Mouse (Mus musculus) E14TG2a.4 (cell line): ENCODE data around the gene Pcdh17.

Source experiments
- CTCF ChIP-seq: conservative IDR thresholded peaks from 2 replicates; pipeline ENCODE4 v1.5.1; 2014; ENCODE audit warnings: low read length
- NANOG ChIP-seq: IDR thresholded peaks from 2 replicates; pipeline ENCODE4 v1.6.1; 2014; ENCODE audit warnings: borderline replicate concordance, low read length, mixed read lengths
- POU5F1 ChIP-seq: IDR thresholded peaks from 2 replicates; pipeline ENCODE4 v1.6.1; 2014; ENCODE audit warnings: low read length, borderline replicate concordance

GRCm38 (mm10) chr14:84443288-84443686 is at the start of gene Pcdh17:
- no peak for TF ChIP-seq CTCF
- TF ChIP-seq NANOG: no peak
- TF ChIP-seq POU5F1: no peak
